Mouse (Mus musculus) WW6 (cell line): Measurements from ENCODE around the gene Zfp174.
A peak's percentile ranks its signal among the peaks of the same experiment; 100 is the strongest.

ENCODE experiments used
- DNase-seq: peaks from one replicate; pipeline ENCODE4 v3.0.0-alpha.2; 2013; ENCODE audit warnings: low read depth, low spot score

Zfp174 gene

DNA sequence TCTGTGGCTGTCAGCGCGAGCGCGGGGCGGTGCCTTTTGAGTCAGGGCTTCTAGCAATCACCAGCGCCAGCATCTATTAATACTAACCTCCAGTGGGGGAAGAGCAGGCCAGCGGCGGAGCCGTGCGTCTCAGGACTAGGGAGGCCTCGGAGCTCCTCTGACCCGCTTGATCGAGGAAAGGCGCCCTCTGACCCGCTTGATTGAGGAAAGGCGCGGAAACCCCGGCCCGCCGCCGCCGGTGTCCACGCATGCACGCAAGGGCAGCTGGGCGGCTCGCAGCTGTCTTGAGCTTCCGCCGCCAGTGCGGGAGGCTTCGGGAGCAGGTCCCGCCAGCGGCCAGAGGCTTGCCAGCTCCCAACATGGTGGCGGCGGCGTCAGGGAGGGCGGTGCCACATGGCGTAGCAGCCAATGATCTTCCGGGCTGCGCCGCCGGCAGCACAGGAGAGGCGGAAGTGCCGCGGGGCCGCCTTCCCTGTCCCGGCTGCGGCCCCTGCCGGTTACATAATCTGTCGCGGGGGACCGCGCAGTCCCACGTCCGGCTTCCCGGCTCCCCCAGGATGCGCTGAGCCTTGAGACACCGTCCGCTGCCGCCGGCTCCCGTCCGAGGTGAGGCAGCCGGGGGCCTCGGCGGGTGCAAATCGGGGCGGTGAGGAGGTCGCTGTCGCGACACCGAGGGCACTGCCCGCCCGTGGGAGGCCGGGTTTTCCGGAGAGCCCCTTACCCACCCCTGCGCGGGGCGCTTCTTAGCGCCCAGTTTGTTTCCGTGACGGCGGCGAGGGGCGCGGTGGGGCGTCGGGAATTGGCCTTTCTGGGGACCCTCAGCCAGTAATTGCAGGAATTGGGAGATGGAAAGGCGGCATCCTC, 37.4 kb downstream of the Zfp174 start, which contains the start of the genes Zfp597 and Gm20695:
Gene Zfp597 (minus strand): TSS at position 361 of the 864 bp plus-strand sequence.
Gene Gm20695 (plus strand): TSS at position 448 of the 864 bp plus-strand sequence.
- DNase-seq, result peak; percentile 71

DNA sequence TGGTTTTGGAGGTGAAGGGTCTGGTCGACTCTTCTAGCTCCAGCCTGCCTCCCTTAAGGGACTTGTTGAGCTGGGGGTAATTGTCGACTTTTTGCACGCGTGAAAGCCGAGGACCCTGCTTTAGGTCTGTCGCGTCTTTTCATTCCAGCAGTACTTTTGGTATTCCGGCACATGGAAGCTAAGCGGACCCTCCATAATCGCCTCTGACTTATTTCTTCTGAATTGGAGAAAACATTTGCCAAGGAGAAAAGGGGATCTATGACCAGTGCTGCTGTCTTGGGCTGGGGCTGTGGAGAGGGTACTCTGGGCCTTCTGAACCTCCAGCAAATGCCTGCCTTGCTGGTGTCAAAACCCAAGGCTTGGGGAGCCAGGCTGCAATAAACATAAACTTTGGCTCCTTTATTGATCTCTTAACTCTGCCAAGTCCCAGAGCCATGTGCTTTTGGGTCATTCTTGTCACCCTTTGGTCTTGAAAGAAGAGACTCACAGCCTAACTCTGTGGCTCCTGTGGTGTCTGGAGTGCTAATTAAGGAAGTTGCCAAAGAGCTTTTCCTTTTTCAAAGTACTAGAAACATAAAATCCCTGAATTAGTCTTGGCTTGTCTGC, 38.1 kb downstream of the Zfp174 start:
- DNase-seq, result no peak

GRCm38 (mm10) chr16:3891621-3892295, 44.7 kb downstream of the Zfp174 start:
- no peak for DNase-seq

- no peak for DNase-seq
These were observed 46.7 kb downstream of the Zfp174 start for GRCm38 (mm10) chr16:3893739-3894138.

DNA sequence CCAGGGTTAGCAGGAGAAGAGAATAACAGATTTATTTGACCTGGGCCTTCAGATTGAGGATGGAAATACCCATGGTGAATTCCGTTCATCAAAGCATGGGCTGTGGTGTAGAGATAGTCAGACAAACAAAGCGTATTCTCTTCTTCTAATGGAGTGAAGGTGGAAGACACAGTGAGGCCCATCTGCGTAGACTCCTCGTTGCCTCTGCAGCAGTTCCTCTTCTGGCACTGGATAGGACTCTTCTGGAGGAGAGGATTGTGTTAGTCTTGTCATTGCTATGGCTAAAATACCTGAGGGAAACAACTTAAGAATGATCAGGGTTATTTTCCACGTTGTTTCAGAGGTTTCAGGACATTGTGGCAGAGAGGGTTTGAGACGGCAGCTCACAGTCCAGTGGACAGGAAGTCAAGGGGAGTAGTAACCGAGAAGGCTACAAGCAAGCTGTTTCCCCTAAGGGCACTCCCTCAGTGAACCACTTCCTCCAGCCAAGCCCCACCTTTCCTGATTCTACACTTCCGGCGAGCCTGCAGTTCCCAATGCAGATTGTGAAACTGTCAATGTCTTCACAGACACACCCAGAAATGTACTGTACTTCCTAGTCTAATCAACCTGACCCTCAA, 48.2 kb downstream of the Zfp174 start:
- no peak for DNase-seq

GRCm38 (mm10) chr16:3896046-3896445, 49.0 kb downstream of the Zfp174 start:
- DNase-seq, result no peak

DNA sequence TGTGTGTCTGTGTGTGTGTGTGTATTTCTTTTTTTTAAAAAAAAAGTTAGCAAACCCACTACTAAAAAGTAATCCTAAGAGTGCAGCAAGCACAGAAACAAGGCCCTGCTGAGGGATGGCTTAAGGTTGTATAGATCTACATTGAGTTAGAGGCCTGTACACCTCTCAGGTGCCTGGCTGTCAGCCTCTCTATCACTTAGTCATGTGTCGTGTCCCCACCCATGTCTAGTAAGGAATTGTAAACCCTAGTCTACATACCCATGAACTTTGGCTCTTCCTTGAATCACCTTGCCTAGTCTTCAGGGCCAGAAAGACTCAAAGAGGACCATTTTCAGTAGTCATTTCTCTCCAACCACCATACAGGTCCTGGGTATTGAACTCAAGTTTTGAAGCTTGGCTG, 49.5 kb downstream of the Zfp174 start:
- no peak for DNase-seq

DNA sequence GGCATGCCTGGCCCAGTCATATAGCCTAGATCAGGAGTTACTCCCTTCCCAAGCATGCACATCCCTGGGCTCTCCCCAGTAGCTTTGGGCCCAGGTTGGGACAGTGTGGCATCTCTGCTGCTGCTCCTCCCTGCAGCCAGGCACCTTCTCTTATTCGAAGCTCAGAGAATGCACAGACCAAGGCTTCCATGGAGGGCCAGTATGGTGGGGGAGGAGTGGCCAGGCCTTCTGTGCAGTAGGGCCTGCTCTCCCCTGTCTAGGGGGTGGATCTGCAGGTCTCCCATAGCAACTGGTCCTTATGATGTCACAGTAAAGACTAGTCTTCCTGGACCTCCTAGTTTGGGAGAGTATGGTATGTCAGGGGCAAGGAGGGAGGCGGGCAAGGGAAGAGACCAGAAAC, 60.4 kb downstream of the Zfp174 start:
- no peak for DNase-seq
